Mouse (Mus musculus) mouse embryonic stem cell (cell line): ENCODE results near the gene Jpt2.

Source experiments
- in situ Hi-C, 2 experiments: fragments of 300-500 bp; cut with MboI; formaldehyde crosslinking; loops; 1 replicate in 1 of 2; 3 replicates in 1 of 2; pipeline ENCODE4 v1.14.3; 2019 to 2020; ENCODE audit warnings: low sequenced_read_pairs in 2 of 2, low pct_unique_long_range_greater_than_20kb in 1 of 2, mixed read lengths in 1 of 2; ENCODE audit not compliant: unreplicated experiment in 1 of 2

The Jpt2 gene

DNA sequence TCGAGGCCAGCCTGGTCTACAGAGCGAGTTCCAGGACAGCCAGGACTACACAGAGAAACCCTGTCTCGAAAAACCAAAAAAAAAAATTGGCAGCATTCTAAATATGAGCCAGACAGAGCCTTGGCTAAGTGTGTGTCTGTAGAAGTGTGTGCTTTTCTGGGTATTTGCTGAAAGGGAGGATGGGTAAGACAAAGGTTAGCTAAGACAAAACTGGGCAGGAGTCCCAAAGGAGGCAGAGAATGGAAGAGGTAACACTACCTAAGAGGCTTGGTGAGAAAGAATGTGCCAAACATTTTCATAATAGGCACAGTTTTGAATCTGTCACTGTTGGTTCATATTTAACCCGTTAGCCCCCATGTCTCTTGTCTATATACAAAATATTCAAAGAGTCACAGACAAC is 28.1 kb downstream of the Jpt2 start:
- in situ Hi-C loops = no loop called here

DNA sequence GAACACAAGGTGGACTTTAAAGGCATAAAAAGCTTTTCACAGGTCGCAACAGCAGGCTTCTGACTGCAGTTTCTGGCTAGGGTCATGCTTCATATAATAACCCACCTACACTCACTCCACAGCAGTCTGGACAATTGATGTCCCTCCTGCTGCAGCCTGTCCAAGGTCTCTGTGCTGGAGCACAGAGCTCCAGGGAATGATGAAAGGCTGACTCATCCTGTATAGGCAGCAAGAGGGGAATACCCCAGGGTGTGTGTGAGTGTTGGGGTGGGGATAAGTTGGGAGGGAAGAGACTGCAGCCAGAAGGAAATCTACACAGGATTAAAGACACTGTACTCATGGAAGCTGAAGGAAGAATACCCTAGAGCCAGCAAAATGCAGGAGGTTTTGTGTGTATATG is 31.0 kb downstream of the Jpt2 start:
- in situ Hi-C loops = no loop called here

DNA sequence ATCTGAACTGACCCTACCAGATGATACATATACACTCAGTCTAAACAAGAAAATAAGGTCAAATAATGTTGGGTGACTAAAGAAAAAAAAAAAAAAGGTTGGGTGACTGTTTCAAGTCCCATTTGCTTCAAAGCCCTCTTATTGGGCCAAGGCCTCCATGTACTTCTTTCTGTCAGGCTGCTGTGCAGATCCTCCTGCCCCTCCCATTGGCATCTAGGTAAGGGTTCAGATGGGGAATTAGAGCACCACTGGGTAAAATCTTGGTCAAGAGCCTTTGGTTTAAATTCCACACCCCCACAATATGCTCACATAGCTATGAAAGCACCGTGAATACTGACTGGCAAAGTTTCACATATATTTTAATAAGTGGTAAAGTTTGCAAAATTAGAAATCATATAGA is 37.2 kb downstream of the Jpt2 start:
- in situ Hi-C loops = no loop called here

DNA sequence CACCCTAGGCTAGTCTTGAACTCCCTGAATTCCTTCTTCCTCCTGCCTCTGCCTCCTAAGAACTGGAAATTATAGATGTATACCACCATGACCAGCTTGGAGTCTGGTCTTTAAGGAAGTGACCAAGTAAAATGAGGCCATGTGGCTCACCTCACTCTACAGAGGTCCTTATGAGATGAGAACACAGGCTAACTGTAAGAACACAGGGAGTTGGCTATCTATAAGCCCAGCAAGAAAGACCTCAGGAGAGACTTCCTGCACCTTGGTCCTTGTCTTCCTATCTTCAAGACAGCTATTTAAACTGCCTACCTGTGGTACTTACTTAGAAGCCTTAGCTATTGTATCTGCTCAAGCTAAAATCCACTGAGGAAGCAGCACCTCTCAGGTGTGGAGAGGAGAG is 46.5 kb downstream of the Jpt2 start:
- in situ Hi-C loops = no loop called here

DNA sequence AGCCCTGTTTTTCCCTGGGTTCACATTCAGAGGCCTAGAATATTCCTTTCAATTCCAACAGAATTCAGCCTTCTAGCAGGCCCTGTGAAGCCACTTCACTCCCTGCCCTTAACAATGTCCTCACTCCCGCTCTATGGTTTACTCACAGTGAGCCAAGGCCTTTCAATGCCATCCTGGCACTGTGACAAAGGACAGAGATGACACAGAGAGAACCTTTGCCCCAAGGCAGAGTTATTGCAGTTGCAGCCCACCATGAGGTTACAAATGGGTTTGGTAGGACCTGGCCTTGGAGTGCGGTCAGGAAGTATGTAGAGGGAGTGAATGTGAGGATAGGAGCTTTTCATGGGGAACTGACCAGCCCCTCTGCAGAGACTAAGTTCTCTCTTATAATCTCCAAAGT is 52.9 kb downstream of the Jpt2 start:
- in situ Hi-C loops = no loop called here

GRCm38 (mm10) chr17:24903767-24904166 is 56.7 kb downstream of the Jpt2 start:
- in situ Hi-C loops = no loop called here

- in situ Hi-C loops = no loop called here
Measured at GRCm38 (mm10) chr17:24902671-24903474, 57.6 kb downstream of the Jpt2 start.

- in situ Hi-C loops = no loop called here
Measured at GRCm38 (mm10) chr17:24902124-24902523, 58.4 kb downstream of the Jpt2 start.

- in situ Hi-C loops = no loop called here
Measured at GRCm38 (mm10) chr17:24900014-24900413, 60.5 kb downstream of the Jpt2 start.

DNA sequence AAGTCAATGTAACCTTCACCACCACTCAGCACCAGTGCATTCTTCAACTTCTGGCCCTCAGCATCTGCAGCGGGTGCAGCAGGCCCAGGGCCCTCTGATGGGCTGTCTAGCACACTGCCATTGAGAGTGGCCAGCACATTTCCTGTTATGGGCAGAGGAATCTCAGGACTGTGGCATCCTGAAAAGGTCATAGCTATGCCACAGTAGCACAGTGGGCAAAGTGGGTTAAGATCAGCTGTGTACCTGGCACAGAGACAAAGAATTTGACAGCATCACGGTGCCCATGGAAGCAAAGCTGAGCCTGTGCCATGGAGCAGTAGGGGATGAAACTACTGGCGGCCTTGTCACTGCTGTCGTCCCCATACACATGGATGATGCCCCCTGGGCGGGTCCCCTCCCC is 61.3 kb downstream of the Jpt2 start:
- in situ Hi-C loops = no loop called here

DNA sequence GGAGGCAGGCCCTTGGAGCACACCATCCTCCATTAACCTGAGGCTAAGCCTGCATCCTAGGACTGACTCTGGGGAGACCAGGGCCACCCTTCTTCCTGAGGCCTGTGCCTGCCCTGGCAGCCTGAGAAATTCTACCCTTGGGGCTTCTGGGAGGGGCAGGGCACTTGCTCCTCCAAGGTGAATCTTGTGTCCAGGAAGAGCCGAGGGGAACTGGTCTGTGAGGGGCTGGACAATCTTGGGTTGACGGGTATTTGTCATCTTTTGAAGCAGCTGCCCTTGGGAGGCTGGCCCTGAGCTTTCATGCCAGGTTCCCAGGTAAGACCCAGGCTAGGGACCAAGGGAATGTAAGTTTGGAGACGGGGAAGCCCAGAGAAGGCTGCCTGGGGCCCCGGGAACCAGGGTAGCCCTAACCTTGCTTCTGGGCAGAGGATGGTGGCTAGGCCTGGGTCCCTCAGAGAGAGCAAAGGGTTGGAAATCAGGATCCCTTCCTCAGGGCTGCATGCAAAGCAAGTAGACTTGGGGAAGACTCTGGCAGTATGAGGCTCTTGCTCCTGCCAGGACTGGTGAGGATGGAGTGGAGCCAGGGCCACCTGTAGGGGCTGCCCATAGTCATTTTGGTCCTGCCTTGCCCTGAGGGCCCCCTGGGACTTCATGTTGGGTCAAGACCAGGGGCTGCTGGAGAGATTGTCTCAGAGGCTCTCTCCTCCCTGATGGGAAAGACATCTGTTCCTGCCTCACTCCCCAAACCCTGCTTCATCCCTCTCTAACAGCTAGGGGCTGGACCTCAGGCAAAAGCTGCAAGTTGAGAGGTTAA is 62.2 kb downstream of the Jpt2 start:
- in situ Hi-C loops = no loop called here

- in situ Hi-C loops = no loop called here
Measured at GRCm38 (mm10) chr17:24897600-24897999, 62.9 kb downstream of the Jpt2 start.

- in situ Hi-C loops = no loop called here
Measured at GRCm38 (mm10) chr17:24896993-24897269, 63.6 kb downstream of the Jpt2 start.

DNA sequence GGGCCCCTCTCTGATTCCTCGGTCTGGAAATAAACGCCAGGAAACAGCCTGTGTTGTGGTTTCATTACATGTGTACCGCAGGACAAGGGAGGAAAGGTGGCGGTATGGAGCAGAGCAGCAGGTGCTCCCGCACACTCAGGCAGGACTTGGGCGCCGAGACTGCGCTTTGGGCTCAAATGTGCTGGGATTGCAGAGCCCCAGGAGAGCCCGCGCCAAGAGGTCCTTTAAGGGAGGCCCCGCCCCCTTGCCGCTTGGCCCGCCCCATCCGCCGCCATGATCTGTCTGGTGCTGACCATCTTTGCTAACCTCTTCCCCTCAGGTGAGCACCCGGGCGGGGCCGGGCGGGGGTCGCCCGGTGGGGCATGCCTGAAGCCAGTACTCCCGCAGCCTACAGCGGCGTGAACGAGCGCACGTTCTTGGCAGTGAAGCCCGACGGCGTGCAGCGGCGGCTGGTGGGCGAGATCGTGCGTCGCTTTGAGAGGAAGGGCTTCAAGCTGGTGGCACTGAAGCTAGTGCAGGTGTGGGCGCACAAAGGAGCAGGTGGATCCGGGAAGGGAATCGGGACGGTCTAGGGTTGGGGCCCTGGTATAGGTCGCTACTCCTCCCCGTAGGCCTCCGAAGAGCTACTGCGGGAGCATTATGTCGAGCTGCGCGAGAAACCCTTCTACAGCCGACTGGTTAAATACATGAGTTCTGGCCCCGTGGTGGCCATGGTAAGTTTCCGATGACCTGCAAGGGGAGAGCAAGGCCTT is 64.1 kb downstream of the Jpt2 start, which contains the start of gene Nme3:
Gene Nme3, plus strand, starts transcription at position 260 of the 752 bp plus-strand sequence.
- in situ Hi-C loops = no loop called here

DNA sequence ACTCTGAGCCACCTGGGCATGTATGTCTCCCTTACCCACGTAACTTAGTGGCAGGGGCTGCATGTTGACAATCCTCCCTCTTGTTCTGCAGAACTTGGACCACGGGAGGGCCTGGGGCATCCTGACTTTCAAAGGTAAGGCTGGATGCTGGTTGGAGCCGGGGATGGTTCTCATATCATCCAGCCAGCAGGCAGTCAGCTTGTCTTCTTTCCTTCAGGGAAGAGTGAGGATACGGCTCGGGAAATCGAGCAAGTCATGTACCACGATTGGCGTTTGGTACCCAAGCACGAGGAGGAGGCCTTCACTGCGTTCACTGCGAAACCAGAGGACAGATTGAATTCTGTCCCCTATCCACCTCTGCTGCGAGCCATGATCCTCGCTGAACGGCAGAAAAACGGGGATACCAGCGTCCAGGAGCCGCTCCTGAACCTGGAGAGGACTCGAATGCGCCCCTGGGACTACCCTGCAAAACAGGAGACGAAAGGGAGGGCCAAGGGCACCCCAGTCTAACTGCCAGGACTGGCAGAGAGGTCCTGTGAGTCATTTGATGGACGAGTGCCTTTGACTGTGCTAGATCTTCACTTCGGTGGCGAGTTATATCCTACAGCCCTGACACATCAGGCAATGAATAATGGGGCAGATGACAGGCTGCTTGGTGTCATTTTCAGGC is 64.8 kb downstream of the Jpt2 start:
- in situ Hi-C loops = no loop called here

DNA sequence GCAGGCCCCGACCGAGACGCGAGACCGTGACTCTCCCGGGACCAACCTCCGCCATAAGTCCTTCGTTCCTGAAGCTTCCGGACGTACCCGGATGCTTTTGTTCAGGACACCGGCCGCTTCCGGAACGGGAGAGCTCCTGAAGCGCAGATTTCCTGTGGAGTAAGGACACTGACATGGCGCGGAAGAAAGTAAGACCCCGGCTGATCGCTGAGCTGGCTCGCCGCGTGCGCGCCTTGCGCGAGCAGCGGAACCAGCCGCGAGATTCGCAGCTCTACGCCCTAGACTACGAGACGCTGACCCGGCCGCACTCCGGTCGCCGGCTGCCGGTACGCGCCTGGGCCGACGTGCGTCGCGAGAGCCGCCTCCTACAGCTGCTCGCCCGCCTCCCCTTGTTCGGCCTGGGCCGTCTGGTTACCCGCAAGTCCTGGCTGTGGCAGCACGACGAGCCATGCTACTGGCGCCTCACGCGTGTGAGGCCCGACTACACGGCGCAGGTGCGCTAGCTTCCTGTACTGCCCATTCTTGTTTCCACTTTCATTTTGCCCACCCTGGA is 65.4 kb downstream of the Jpt2 start, which contains the start of the genes Eme2 and Mrps34:
Gene Eme2, minus strand, starts transcription at position 93 of the 553 bp plus-strand sequence.
Gene Mrps34, plus strand, starts transcription at position 122 of the 553 bp plus-strand sequence.
- in situ Hi-C loops = no loop called here

- in situ Hi-C loops = no loop called here
Measured at GRCm38 (mm10) chr17:24894061-24894994, 66.2 kb downstream of the Jpt2 start.
